In genomic region chr15:80147511-80147910, GRCm38 (mm10) we compare ENCODE assay signal across 14 mouse cellular contexts. TPM values are rescaled to one million over a fixed set of nuclear protein-coding genes. Genes with fewer than 3 reads are reported as not detected.
"Had no signal": no experiment of that assay in that cellular context is flagged by ENCODE, and none has a peak within 500 bp of the region (broad histone marks: within the 10 kb centered on the region; RNA-seq: fewer than 3 reads in every experiment).

No protein-coding gene starts in this region.

- H3K4me1 ChIP-seq: neural tube, embryonic 12.5 days had no signal

- H3K27ac ChIP-seq: left cerebral cortex, adult 2 months; liver, embryonic 14.5 days; neural tube, embryonic 12.5 days; stomach, postnatal 0 days had no signal

- H3K27me3 ChIP-seq: neural tube, embryonic 12.5 days had no signal

- DNase-seq: kidney, adult 8-10 months; kidney, postnatal 25 days; liver; lung, adult 2 months; lung, postnatal 36 days; thymus, postnatal 25 days had no signal

- H3K9me3 ChIP-seq: neural tube, embryonic 12.5 days had no signal

- H3K4me3 ChIP-seq: left cerebral cortex, adult 2 months; neural tube, embryonic 12.5 days had no signal

- H3K4me2 ChIP-seq: neural tube, embryonic 12.5 days had no signal

- H3K9ac ChIP-seq: liver, embryonic 14.5 days; neural tube, embryonic 12.5 days had no signal

- ATAC-seq: lung, postnatal 0 days had no signal

RNA-seq across cellular contexts. Expression of gene Mgat3, which starts 26.0 kb away (rescaled TPM):
- total RNA-seq: megakaryocyte progenitor cell, adult 5-6 weeks; monocyte, adult 5-6 weeks had no signal

RNA-seq across cellular contexts. Expression of gene Syngr1, which starts 56.4 kb away (rescaled TPM):
- total RNA-seq: monocyte, adult 5-6 weeks; neutrophil, adult 5-6 weeks had no signal
